ENCODE assay signal across 8 mouse cellular contexts in genomic region chr9:31559506-31560225, GRCm38 (mm10).
DNase-seq lines count a peak whose midpoint lies in the region; ATAC-seq lines count a peak whose summit lies in the region.

No protein-coding gene starts in this region.

- no peaks in the 10 kb centered on the region for H3K27me3 ChIP-seq in hindbrain, embryonic 11.5 days (ENCODE audit: control insufficient read depth, insufficient read depth, low read length)
- no peaks in the 10 kb centered on the region for H3K27me3 ChIP-seq in lung, embryonic 16.5 days (ENCODE audit: control insufficient read depth, insufficient read depth, low read depth, low read length)

- peak overlapping the region; percentile 29 for H3K4me2 ChIP-seq in hindbrain, embryonic 11.5 days (replicated peaks; ENCODE audit: low read depth, low read length)
- H3K4me2 ChIP-seq in lung, embryonic 16.5 days (ENCODE audit: low read depth, low read length): peak overlapping the region; percentile 57

- DNase-seq in Muller cell, postnatal 12 days (ENCODE audit: inconsistent ontology term): peak; percentile 71
- peak; percentile 51 for DNase-seq in cerebellum, adult 8-10 months
- peak; percentile 70 to 92 for DNase-seq in frontal cortex, adult 2 months (ENCODE audit: extremely low spot score in 1 of 2, low spot score in 1 of 2)
- peak; percentile 87 for DNase-seq in hindbrain, embryonic 11.5 days (ENCODE audit: low spot score)
- DNase-seq in layer of hippocampus, postnatal 10 days (ENCODE audit: low spot score in 2 of 2): peak; percentile 71 to 82
- DNase-seq in ovary, postnatal 14 days (ENCODE audit: low spot score): peak; percentile 62
- peak; percentile 32 to 40 for DNase-seq in thymus, postnatal 36 days

- peak overlapping the region; percentile 37; the same call in 1 of the 2 replicates for H3K9ac ChIP-seq in hindbrain, embryonic 11.5 days (ENCODE audit: low read depth, low read length)
- 0 out of 2 replicates have a peak overlapping the region, but pooled peaks have one; percentile 42 for H3K9ac ChIP-seq in lung, embryonic 16.5 days (ENCODE audit: low read length)

- WGBS in hindbrain, embryonic 11.5 days: 37% methylated on average over 18 of the region's 18 CpGs
- WGBS in lung, embryonic 16.5 days: 31% methylated on average over 18 of the region's 18 CpGs

- H3K9me3 ChIP-seq in hindbrain, embryonic 11.5 days (ENCODE audit: control insufficient read depth, low read length): no peaks in the 10 kb centered on the region
- no peaks in the 10 kb centered on the region for H3K9me3 ChIP-seq in lung, embryonic 16.5 days (ENCODE audit: control insufficient read depth, low read length)

- no peaks in the 10 kb centered on the region for H3K36me3 ChIP-seq in hindbrain, embryonic 11.5 days (ENCODE audit: control insufficient read depth, insufficient read depth, low read length)
- H3K36me3 ChIP-seq in lung, embryonic 16.5 days (ENCODE audit: control insufficient read depth, insufficient read depth, low read length): no peaks in the 10 kb centered on the region

- H3K4me3 ChIP-seq in hindbrain, embryonic 11.5 days (ENCODE audit: low read depth, low read length): peak overlapping the region; percentile 3; the same call in 1 of the 2 replicates
- peak overlapping the region; percentile 29 for H3K4me3 ChIP-seq in lung, embryonic 16.5 days (ENCODE audit: low read length)

- H3K27ac ChIP-seq in hindbrain, embryonic 11.5 days (ENCODE audit: low read depth, low read length): no peak overlapping the region
- H3K27ac ChIP-seq in lung, embryonic 16.5 days (ENCODE audit: low read length): no peak overlapping the region

- peak; percentile 67 for ATAC-seq in hindbrain, embryonic 11.5 days (ENCODE audit: low FRiP score)
- ATAC-seq in lung, embryonic 16.5 days (ENCODE audit: low read depth): peak; percentile 60

- H3K4me1 ChIP-seq in hindbrain, embryonic 11.5 days (replicated peaks; ENCODE audit: control insufficient read depth, insufficient read depth, low read length): no peaks in the 10 kb centered on the region
- H3K4me1 ChIP-seq in lung, embryonic 16.5 days (replicated peaks; ENCODE audit: control insufficient read depth, insufficient read depth, low read length): no peaks in the 10 kb centered on the region

Comparison
In these comparisons a context has a peak if more than half of its experiments do, and no peak if none do; other contexts are left out.
1. DNase-seq: peak in every context shown above with its lines; median percentile 87 in hindbrain, embryonic 11.5 days; 81 in frontal cortex, adult 2 months; 76 in layer of hippocampus, postnatal 10 days; 71 in Muller cell, postnatal 12 days; 62 in ovary, postnatal 14 days; 51 in cerebellum, adult 8-10 months; 36 in thymus, postnatal 36 days.